Mouse (Mus musculus) megakaryocyte, embryonic 14.5 days (primary cell): ENCODE data around the gene Hist1h2bn.

ENCODE experiments used
- FLI1 ChIP-seq: IDR thresholded peaks from 2 replicates; pipeline ENCODE4 v1.6.1; 2012; ENCODE audit warnings: low read length, inconsistent platforms, mixed read lengths
- GATA1 ChIP-seq: IDR thresholded peaks from 3 replicates; pipeline ENCODE4 v1.6.1; 2012; ENCODE audit warnings: mixed read lengths, low read length, inconsistent platforms, borderline replicate concordance

DNA sequence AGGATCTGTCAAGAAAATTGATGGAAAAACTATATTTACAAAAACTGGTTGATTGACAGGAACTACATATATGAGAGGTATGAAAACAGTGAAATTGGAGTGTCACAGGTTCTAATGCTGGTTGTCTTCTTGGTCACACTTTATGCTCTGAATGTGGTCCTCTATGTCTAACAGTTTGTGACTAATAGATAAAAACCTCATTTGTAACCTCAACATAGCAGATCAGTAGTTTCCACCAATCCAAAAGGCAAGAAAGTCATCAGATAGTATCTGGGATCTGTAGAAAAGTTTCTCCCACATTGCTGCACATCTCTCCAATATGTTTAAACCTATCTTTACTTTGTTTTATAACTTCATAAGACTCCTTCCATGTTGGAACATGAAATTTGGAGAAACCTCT, 2.5 kb upstream of the Hist1h2bn start:
- TF ChIP-seq GATA1 (no peak), FLI1 (no peak)
